In the genomic region with DNA sequence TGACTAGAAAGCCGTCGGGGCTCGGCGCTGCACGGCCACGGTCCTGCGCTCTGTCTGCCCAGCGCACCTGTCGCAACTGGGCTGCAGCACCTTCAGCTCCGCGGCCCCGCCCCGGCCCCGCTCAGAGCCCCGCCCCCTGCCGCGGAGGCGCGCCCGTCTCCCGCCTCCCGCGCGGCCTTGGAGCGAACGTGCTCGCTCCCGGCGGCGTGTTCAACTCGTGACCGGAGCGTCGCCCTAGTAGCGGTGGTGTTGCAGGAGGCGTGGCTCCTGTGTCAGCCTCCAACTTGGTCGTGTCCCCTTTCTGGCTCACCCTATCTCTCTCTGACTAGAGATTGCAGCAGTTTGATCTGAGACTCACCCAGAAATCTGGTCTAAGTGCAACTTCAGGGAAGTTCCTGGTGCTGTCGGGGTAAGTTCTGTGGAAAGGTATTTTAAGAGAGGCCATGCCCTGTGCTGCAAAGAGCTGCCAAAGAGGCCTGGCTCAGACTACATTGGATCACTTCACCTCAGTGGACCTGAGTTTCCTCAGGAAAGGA, we compare ENCODE assay signal across 8 mouse cellular contexts. TPM values are rescaled to one million over a fixed set of nuclear protein-coding genes. Genes with fewer than 3 reads are reported as not detected.
DNase-seq lines count a peak whose midpoint lies in the region; ATAC-seq and TF ChIP-seq lines count a peak whose summit lies in the region.

TSS of gene Lima1 (minus strand) at position 123 of the 536 bp plus-strand sequence.

- H3K4me2 ChIP-seq in kidney, embryonic 15.5 days: peak within 1 kb of the TSS; percentile 92

- peak within 1 kb of the TSS; percentile 93 for H3K4me3 ChIP-seq in bone marrow macrophage, adult 2 months (ENCODE audit: insufficient read depth, low read length)
- peak within 1 kb of the TSS; percentile 59 for H3K4me3 ChIP-seq in embryonic fibroblast, embryonic 13.5 days (ENCODE audit: insufficient read depth, low read length)
- H3K4me3 ChIP-seq in heart, embryonic 10.5 days: peak within 1 kb of the TSS; percentile 77
- H3K4me3 ChIP-seq in kidney, embryonic 15.5 days (replicated peaks): peak within 1 kb of the TSS; percentile 68

- no peaks in the 10 kb centered on the region for H3K36me3 ChIP-seq in heart, embryonic 10.5 days
- H3K36me3 ChIP-seq in kidney, embryonic 15.5 days: no peaks in the 10 kb centered on the region

- TF ChIP-seq POLR2A in bone marrow macrophage, adult 2 months (IDR thresholded peaks at IDR 0.05; ENCODE audit: borderline replicate concordance, low read depth, low read length): no peak
- TF ChIP-seq POLR2A in embryonic fibroblast, embryonic 13.5 days (IDR thresholded peaks at IDR 0.05; ENCODE audit: low read depth, low read length): peak; percentile 69

- ATAC-seq in kidney, embryonic 15.5 days (replicated peaks; ENCODE audit: low FRiP score): peak; percentile 94
- ATAC-seq in monocyte, adult 5-6 weeks (replicated peaks; ENCODE audit: insufficient number of reproducible peaks, low FRiP score, low TSS enrichment, poor library complexity, severe bottlenecking): peak; percentile 82

- peaks cover 12% of the 10 kb centered on the region for H3K4me1 ChIP-seq in bone marrow macrophage, adult 2 months (ENCODE audit: control insufficient read depth, insufficient read depth, low read length)
- H3K4me1 ChIP-seq in embryonic fibroblast, embryonic 13.5 days (ENCODE audit: control insufficient read depth, insufficient read depth, low read length): 0 out of 2 replicates have a peak, but pooled peaks cover 5% of the 10 kb centered on the region
- H3K4me1 ChIP-seq in heart, embryonic 10.5 days: peaks cover 17% of the 10 kb centered on the region
- peaks cover 24% of the 10 kb centered on the region for H3K4me1 ChIP-seq in kidney, embryonic 15.5 days

- H3K9me3 ChIP-seq in heart, embryonic 10.5 days: no peaks in the 10 kb centered on the region
- no peaks in the 10 kb centered on the region for H3K9me3 ChIP-seq in kidney, embryonic 15.5 days (replicated peaks)

- WGBS in heart, embryonic 10.5 days: under 1% methylated on average over 38 of the region's 38 CpGs
- under 1% methylated on average over 30 of the region's 38 CpGs for WGBS in kidney, embryonic 15.5 days

- H3K9ac ChIP-seq in kidney, embryonic 15.5 days: peak within 1 kb of the TSS; percentile 67

- peak; percentile 81 for DNase-seq in 416B (ENCODE audit: low read depth)
- peak; percentile 92 for DNase-seq in heart, embryonic 10.5 days (ENCODE audit: low spot score)
- DNase-seq in liver: peak; percentile 83
- peak; percentile 69 to 88 for DNase-seq in spleen, postnatal 4 days (ENCODE audit: low spot score in 2 of 2)

- H3K27ac ChIP-seq in bone marrow macrophage, adult 2 months (ENCODE audit: insufficient read depth, low read depth, low read length): peak within 1 kb of the TSS; percentile 50
- H3K27ac ChIP-seq in embryonic fibroblast, embryonic 13.5 days (ENCODE audit: insufficient read depth, low read length): no peak within 1 kb of the TSS
- peak within 1 kb of the TSS; percentile 80 for H3K27ac ChIP-seq in heart, embryonic 10.5 days
- H3K27ac ChIP-seq in kidney, embryonic 15.5 days: 0 out of 2 replicates have a peak within 1 kb of the TSS, but pooled peaks have one; percentile 56

- H3K27me3 ChIP-seq in heart, embryonic 10.5 days (ENCODE audit: insufficient read depth, poor library complexity, severe bottlenecking): no peaks in the 10 kb centered on the region
- no peaks in the 10 kb centered on the region; the same call in 1 of the 2 replicates for H3K27me3 ChIP-seq in kidney, embryonic 15.5 days

- TF ChIP-seq CTCF in bone marrow macrophage, adult 2 months (IDR thresholded peaks at IDR 0.05; ENCODE audit: low read depth, low read length): no peak
- TF ChIP-seq CTCF in embryonic fibroblast, embryonic 13.5 days (IDR thresholded peaks at IDR 0.05; ENCODE audit: borderline replicate concordance, insufficient read depth, low read length): no peak

RNA-seq across cellular contexts. Expression of gene Lima1, which starts in this region (rescaled TPM):
- 45.3 and 49.3 TPM in 2 replicates for polyA plus RNA-seq in bone marrow macrophage, adult 2 months (2012; ENCODE audit: insufficient read depth, insufficient read length, missing spikeins)
- 172 and 199 TPM in 2 replicates for polyA plus RNA-seq in embryonic fibroblast, embryonic 13.5 days (2011; ENCODE audit: insufficient read length, low read depth, missing spikeins)
- polyA plus RNA-seq in heart, embryonic 10.5 days (2016; fragmentation: Nextera tagmentation; extraction: Ambion mirVana): 25.9 and 29.4 TPM in 2 replicates
- 51.5 and 55.2 TPM in 2 replicates for polyA plus RNA-seq in kidney, embryonic 15.5 days (2015; fragmentation: Nextera tagmentation; extraction: Ambion mirVana)
- 21.8 to 31.4 TPM (median 27.4 TPM) in 3 replicates for total RNA-seq in monocyte, adult 5-6 weeks (2017)
